Mouse (Mus musculus): ENCODE data around the gene Cpsf6.

DNA sequence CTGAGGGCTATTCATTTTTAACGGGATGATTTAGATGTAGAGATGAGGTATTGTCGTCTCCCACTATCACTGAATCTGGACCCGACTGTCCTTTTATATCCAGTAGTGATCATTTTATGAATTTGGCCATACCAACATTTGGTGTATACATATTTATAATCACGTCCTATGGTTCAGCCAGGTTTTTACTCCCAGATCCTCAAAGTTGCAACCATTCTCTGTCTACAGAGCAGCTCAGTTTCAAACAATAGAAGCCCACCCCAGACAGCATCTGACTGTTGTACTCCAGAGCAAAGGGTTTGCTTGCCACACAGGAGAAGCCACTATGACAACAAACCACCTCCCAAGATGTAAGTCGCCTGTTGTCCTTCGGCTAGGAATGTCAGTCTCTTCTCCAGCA, 7.2 kb upstream of the Cpsf6 start:
- TF ChIP-seq POLR2A (IDR thresholded peaks at IDR 0.05; ENCODE audit: borderline replicate concordance, extremely low read depth, insufficient read depth, insufficient read length, poor library complexity, severe bottlenecking): no peak
- TF ChIP-seq CTCF (IDR thresholded peaks at IDR 0.05; ENCODE audit: borderline replicate concordance, extremely low read depth, insufficient read depth, insufficient read length): no peak
